Mouse (Mus musculus): ENCODE data around the gene Theg.

Gene Theg

GRCm38 (mm10) chr10:79587061-79587751, at the start of gene Theg:
Gene Theg (minus strand): TSS chr10:79587331.
- in situ Hi-C loops (cut with MboI; ENCODE audit: unreplicated experiment in 2 of 2): no loop called here

GRCm38 (mm10) chr10:79636287-79636686, 49.2 kb upstream of the Theg start:
- in situ Hi-C loops (cut with MboI; ENCODE audit: unreplicated experiment in 2 of 2): loop anchor here in 1 of 2 experiments (25.0 kb wide), 1 partner anchor 874 kb away; the partner anchor contains the start of gene Ccdc105

DNA sequence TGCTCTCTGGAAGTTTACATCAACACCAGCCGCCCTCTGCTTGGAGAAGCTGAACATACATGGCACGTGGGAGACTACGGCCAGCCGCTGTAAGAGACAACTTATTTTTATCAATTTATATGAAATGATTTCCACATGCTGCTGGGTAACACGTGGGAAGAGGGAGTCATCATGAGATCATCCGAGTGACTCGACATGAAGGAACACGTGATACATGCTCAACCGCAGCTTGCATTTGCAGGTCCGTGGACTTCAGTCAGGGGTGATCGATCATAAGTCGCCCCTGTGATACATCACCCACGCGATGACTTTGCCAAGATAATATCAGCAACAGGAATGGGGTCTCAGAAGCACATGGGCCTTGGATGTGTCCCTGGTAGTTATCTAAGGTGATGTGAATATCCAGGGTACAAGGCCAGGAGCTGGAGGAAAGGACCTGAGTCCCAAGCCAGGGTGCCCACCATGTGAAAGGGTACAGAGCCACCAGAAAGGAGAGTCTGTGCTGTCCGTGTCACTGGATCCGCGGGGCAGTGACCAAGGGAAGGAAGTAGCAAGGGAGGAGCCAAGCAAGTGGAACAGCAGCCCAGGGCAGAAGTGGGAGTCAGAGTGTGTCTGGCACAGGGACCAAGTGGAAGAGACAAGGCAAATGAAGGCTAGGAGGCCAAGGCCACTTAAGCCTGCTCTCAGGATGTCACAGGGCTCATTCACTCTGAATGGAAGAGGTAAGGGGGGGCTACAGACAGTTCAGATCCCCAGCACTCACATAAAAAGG, 46.1 kb upstream of the Theg start:
- in situ Hi-C loops (cut with MboI; ENCODE audit: unreplicated experiment in 2 of 2): loop anchor here in 1 of 2 experiments (25.0 kb wide), 1 partner anchor 871 kb away; the partner anchor contains the start of gene Ccdc105

- in situ Hi-C loops (cut with MboI; ENCODE audit: unreplicated experiment in 2 of 2): loop anchor here in 1 of 2 experiments (25.0 kb wide), 1 partner anchor 869 kb away; the partner anchor contains the start of gene Ccdc105
Observed at GRCm38 (mm10) chr10:79631432-79631831, 44.3 kb upstream of the Theg start.

DNA sequence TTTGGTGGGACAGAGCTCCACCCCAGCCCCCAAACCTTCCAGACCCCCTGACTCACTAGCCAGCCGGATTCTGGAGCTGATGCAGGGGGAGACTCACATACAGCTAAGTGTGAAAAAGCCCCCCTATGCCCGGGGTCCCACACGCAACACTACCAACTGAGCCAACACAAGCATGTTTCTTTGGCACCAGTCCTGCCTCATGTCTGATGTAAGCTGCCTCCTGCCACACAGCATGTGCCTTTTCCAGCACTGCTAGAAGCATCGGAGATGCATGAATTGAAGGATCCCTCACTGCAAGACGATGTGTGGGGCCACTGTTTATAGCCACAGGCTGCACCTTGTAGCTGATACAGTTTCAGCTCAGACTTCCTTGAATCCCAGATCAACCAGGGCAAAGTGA, 41.2 kb upstream of the Theg start:
- in situ Hi-C loops (cut with MboI; ENCODE audit: unreplicated experiment in 2 of 2): loop anchor here in 1 of 2 experiments (25.0 kb wide), 1 partner anchor 866 kb away; the partner anchor contains the start of gene Ccdc105

DNA sequence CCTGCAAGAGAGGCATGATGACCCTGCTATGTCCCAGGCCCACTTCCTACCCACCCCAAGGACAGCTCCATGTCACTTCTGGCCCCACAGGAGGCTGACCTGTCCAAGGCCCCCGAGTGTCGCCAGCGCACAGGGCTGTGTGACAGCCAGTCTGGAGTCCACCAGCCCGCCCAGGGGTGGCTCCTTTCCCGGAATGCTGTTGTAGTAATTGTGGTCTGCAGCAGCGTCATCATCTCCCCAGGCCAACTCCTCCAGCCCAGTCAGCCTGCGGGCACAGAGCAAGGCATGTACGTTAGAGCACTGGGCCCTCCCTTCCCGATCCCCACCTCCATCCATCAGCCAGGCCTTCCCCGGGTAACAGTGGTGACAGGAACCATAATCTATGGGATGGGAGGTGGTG, 39.0 kb upstream of the Theg start:
- in situ Hi-C loops (cut with MboI; ENCODE audit: unreplicated experiment in 2 of 2): loop anchor here in 1 of 2 experiments (25.0 kb wide), 1 partner anchor 864 kb away; the partner anchor contains the start of gene Ccdc105

GRCm38 (mm10) chr10:79625398-79625797, 38.3 kb upstream of the Theg start:
- in situ Hi-C loops (cut with MboI; ENCODE audit: unreplicated experiment in 2 of 2): loop anchor here in 1 of 2 experiments (25.0 kb wide), 1 partner anchor 863 kb away; the partner anchor contains the start of gene Ccdc105

DNA sequence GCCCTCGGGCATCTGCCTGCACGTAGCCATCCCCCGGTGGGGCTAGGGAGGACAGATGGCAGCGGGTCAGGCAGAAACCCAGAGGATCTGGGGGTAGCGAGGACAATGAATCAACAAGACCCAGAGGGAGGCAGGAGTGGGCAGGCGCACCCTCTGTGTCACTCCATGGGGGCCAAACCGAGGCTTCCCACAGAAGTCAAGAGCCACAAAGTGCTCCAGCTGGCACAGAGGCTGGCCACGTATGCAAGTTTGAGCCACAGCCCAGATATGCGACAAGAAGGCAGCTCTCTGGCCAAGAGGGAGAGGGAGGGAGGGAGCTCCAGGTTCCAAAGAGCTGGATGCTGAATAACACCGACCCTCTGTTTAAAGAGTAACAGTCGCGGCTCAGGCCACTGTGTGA, 36.8 kb upstream of the Theg start:
- in situ Hi-C loops (cut with MboI; ENCODE audit: unreplicated experiment in 2 of 2): no loop called here

DNA sequence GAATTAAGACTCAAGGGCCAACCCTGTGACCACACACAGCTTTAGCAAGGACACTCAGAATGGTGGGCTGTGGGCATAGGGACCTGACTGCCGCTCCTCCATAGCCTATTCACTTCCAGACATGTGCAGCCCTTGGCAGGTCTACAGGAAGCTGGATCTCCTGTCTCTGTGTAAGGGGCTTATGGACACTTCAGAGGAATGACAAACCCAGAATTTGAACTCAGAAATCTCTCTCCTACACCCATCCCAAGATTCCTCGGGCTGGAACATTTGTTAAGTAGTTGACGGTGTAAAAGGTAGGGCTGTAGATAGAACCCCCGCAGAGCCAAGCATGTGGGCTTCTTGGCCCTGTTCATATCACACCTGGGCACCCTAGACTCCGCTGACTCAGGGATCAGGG, 29.2 kb upstream of the Theg start:
- in situ Hi-C loops (cut with MboI; ENCODE audit: unreplicated experiment in 2 of 2): no loop called here

DNA sequence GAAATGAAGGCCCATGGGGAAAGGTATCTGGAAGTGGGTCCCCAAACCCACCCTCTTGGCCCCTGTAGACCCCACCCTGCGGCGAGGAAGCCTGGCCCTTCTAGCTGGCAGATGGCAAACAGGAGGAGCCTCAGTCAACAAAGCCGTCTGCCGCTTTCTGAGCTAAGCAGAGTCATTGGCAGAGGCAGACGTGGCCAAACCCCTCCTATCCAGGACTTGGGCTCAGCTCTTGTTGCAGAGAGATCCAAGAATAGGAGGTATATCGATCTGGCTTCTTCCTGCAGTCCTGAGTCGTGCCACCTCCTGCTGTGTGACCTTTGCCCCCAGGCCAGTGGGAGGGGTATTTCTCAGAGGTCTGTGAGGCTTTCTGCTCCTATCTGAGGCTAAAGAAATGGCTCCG, 28.7 kb upstream of the Theg start:
- in situ Hi-C loops (cut with MboI; ENCODE audit: unreplicated experiment in 2 of 2): no loop called here

DNA sequence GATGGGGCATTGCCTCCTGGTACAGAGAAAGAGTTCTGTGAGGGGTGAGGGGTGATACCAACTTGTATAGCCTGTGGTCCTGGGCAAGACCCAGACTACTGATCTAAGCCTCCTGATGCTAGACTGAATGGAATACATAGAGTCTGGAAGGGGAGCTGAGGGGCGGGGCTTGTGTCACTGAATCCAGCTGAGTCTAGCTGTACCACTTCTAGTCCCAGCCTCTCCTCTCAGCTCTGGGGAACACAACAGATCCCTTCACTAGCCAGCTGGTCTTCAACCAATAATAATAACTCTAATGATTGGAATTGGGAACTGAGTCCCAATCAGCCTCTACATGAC, 27.1 kb upstream of the Theg start:
- in situ Hi-C loops (cut with MboI; ENCODE audit: unreplicated experiment in 2 of 2): no loop called here

- in situ Hi-C loops (cut with MboI; ENCODE audit: unreplicated experiment in 2 of 2): no loop called here
Observed at GRCm38 (mm10) chr10:79613578-79614304, 26.6 kb upstream of the Theg start, which contains the start of gene C2cd4c. Gene C2cd4c (minus strand): TSS chr10:79614025.

- in situ Hi-C loops (cut with MboI; ENCODE audit: unreplicated experiment in 2 of 2): no loop called here
Observed at GRCm38 (mm10) chr10:79612192-79613135, 25.3 kb upstream of the Theg start.

DNA sequence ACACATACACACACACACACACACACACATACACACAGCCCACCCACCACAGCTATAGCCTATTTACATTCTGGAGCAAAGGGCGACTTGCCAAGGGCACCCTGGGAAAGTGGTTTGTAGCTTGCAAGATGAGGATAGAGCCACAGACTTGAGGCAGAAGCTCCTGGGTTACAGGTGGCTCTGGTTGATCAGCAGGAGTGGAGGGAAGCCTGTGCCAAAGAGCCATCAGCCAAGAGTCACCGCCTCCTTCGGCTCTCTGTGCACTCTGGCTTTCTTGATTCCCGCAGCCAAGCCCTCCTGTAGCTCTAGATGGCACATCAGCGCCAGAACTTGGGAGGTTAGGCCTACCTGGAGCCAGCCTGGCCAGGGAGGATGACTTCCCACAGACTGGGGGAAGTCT, 24.2 kb upstream of the Theg start:
- in situ Hi-C loops (cut with MboI; ENCODE audit: unreplicated experiment in 2 of 2): no loop called here

DNA sequence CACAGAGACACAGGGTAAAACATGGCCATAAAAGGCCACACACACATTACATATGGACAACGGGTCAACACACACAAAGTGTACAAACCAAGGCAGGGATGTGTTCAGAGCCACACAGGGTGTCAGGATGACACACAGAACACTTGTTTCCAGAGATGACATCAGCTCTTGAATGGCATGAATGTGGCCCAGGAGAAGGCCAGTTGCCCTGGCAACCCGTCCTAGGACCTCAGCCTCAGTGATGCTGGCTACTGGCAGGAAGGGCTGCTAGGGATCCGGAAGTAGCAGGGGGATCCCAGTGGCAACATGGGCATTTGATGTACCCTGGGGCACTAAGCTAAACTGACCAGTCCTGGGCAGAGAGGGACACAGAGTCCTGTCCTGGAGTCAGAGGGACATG, 22.1 kb upstream of the Theg start:
- in situ Hi-C loops (cut with MboI; ENCODE audit: unreplicated experiment in 2 of 2): no loop called here

GRCm38 (mm10) chr10:79607892-79608291, 20.8 kb upstream of the Theg start:
- in situ Hi-C loops (cut with MboI; ENCODE audit: unreplicated experiment in 2 of 2): no loop called here

- in situ Hi-C loops (cut with MboI; ENCODE audit: unreplicated experiment in 2 of 2): no loop called here
Observed at GRCm38 (mm10) chr10:79606537-79606936, 19.4 kb upstream of the Theg start.

- in situ Hi-C loops (cut with MboI; ENCODE audit: unreplicated experiment in 2 of 2): no loop called here
Observed at GRCm38 (mm10) chr10:79597936-79598230, 10.8 kb upstream of the Theg start.

- in situ Hi-C loops (cut with MboI; ENCODE audit: unreplicated experiment in 2 of 2): no loop called here
Observed at GRCm38 (mm10) chr10:79597051-79597935, 10.2 kb upstream of the Theg start.
